Mouse (Mus musculus): ENCODE data around the gene Vmn1r224. TPM values are rescaled to one million over a fixed set of nuclear protein-coding genes. Genes with fewer than 3 reads are reported as not detected.

Vmn1r224 gene
- total RNA-seq (2021), result not detected
- long read RNA-seq, experiment 1, result 0 reads
- long read RNA-seq, experiment 2, result 0 reads

DNA sequence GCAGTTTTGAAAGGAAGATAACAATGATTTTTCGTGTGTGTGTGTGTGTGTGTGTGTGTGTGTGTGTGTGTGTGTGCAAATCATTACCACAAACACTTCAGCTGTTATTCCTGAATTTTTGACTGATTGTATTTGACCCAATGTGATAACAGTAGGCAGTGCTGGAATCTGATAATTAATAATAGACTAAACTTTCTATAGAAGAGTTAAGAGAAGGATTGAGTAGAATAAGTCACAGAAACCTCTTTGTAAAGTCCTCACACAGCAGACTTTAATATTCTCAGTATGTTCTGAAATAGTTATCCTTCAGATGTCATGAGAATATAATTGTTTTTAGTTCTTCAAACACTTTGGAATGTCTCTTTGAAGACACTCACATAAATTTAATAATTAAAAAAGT lies at the start of gene Vmn1r224:
Vmn1r224 (plus strand) TSS at position 301 of the 400 bp plus-strand sequence.
- no peak for DNase-seq (ENCODE audit: low spot score in 2 of 2)

- no peak for DNase-seq (ENCODE audit: low spot score in 2 of 2)
These were observed 14.8 kb upstream of the Vmn1r224 start for GRCm38 (mm10) chr17:20399105-20399504.

DNA sequence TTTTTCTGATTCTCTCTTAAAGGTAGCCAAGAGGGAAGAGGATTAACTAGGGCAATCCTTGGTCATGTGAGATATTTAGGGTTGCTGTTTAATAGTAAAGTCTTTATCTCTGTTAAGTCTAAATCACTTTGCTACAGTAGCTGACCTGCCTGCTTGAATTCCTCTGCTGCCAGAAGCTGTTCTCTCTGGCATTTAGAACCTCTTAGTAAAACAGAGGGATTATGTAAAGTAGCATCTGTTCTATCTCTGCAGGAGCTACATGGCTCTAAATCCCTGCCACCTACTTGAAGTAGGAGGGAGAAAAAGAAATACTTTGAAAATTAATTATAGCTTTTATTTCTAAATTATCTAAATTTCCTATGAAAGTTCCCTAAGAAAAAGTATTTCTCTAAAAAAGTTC lies 25.3 kb downstream of the Vmn1r224 start:
- no peak for DNase-seq (ENCODE audit: low spot score in 2 of 2)

- DNase-seq (ENCODE audit: low spot score in 2 of 2), result no peak
These were observed 59.4 kb downstream of the Vmn1r224 start for GRCm38 (mm10) chr17:20473311-20473710.

Other genes starting within 250 kb of the Vmn1r224 start
- gene Fpr-rs6, start 231.0 kb upstream of the Vmn1r224 start, total RNA-seq (2021), result not detected
- not detected for gene Vmn2r105, start 179.1 kb upstream of the Vmn1r224 start, total RNA-seq (2021)
- gene Vmn2r106, start 128.6 kb upstream of the Vmn1r224 start, total RNA-seq (2021), result not detected
- gene Vmn2r107, start 68.9 kb upstream of the Vmn1r224 start, total RNA-seq (2021), result not detected
- gene Vmn2r108, start 67.2 kb downstream of the Vmn1r224 start, total RNA-seq (2021), result not detected
- not detected for gene Vmn1r225, start 84.0 kb downstream of the Vmn1r224 start, total RNA-seq (2021)
- gene Vmn2r109, start 150.6 kb downstream of the Vmn1r224 start, total RNA-seq (2021), result not detected
- gene Vmn2r110, start 182.3 kb downstream of the Vmn1r224 start, total RNA-seq (2021), result not detected
- not detected for gene Fpr-rs3, start 210.7 kb downstream of the Vmn1r224 start, total RNA-seq (2021)

Data from gastrocnemius, postnatal 4 days (tissue).